Mouse (Mus musculus): ENCODE data around the gene Cacna2d4.
A peak's percentile ranks its signal among the peaks of the same experiment; 100 is the strongest.
"Not testable (repeated sequence)": the region's sequence is repeated elsewhere in the genome, so short reads cannot be mapped to it uniquely, and the experiment has no call there.

Cacna2d4 gene

DNA sequence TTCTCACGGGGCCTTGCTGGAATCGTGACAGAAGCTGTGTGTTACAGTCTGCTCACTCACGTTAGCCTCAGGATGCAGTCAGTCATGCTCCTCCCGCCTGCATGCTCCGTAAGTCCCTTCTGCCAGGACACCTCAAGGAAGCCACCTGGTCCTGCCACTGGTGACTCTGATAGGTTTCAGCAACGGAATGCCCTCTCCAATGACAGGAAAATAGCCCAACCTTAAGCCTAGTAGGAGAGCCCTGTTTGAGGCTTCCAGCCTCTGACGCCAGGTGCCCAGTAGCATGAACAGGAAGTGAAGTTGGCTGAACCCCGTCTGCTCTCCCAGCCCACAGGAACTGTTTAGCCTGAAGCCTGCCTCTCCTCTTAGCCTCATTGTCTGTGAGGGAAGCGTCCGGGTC is 109.9 kb downstream of the Cacna2d4 start:
- no peak for DNase-seq (ENCODE audit: low spot score)

DNA sequence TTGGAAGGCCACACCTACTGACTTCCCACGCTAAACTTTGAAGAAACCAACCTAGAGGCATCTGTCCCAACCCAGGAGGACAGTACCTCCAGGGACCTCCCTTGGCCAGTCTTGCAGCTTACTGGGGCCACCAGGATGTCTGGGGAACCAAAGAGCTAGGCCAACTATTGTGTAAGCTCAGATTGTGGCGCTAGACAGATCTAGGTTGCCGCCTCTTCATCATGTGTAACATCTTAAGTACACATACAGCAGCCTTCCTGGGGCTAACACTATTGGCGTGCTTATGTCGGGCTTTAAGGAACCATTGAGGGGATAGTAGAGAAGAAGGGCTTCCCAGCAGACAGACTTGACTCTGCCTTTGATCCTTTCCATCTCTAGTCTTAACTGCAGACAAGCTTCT is 111.5 kb downstream of the Cacna2d4 start:
- DNase-seq (ENCODE audit: low spot score): no peak

DNA sequence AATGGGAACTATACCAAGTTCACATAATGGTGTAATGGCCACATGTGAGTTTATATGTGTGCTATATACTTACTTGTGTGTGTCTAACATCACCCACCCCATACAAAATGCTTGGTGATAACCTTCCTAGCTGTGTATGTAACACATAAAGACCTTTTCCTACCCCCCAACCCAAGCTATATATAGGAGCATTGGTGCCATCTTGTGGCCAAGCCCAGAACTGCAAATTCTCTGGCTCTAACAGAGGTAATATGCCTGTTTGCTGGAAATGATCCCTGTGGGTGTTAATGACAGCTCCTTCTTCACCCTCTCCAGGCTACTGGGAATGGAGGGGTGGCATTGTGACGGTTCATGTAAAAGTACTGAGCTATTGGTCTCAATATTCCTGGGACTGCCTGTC is 111.9 kb downstream of the Cacna2d4 start:
- DNase-seq (ENCODE audit: low spot score): peak; percentile 66

DNA sequence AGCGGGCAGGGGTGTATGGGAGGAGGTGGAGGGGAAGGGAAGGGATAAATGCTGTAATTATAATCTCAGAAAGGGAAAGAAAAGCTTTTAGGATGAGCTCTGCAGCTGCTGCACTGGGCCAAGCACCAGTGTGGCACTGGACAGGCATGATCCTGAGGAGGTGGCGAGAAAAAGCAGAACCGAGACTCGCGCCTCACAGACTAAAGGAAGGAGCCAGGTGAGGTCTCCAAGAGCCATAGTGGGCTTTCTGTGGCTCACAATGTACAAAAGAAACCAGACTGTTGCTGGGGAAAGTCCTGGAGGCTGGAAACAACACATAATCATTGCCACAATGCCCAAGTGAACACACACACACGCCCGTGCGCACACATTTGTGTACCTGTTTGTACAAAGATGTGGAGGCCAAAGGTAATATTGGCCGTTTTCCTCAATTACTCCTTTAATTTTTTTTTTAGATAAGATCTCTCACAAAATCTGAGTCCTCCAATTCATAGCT is 114.4 kb downstream of the Cacna2d4 start:
- DNase-seq (ENCODE audit: low spot score): no peak

DNA sequence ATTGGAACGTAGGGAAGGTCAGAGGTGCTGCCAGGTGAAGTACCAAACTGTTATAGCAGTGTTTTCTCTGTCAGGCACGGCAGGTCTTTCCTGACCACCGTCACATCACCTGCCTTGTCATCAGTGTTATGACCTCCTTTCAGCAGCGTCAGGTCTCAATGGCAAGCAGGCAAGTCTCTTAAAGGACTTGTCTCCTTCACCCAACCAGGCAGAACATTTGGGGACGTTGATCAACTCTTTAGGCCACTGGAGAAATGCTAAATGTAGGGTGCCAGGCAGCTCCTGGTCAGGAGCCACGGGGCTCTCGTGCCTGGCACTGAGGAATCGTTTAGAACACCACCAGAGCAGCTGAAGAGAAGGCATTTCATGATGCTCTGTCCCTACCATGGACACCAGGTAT is 115.3 kb downstream of the Cacna2d4 start:
- no peak for DNase-seq (ENCODE audit: low spot score)

DNA sequence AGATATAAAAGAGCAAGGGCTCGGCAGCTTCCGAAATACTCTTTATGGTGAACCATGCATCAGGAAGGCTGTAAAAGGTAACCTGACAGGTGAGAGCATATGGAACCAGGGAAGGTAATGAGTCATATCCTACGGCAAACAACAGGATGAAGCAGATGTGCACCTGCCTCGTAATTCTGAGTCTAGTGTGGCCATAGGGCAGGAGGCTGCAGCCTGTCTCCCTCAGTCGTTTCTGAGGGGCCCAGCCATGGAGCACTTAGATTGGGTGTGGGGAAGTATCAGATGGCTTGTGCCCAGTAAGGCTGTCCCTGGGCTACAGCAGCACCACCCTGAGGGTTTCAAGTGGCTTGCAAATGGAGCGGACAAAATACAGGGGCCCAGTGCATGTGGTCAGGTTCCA is 116.2 kb downstream of the Cacna2d4 start:
- DNase-seq (ENCODE audit: low spot score): no peak

DNA sequence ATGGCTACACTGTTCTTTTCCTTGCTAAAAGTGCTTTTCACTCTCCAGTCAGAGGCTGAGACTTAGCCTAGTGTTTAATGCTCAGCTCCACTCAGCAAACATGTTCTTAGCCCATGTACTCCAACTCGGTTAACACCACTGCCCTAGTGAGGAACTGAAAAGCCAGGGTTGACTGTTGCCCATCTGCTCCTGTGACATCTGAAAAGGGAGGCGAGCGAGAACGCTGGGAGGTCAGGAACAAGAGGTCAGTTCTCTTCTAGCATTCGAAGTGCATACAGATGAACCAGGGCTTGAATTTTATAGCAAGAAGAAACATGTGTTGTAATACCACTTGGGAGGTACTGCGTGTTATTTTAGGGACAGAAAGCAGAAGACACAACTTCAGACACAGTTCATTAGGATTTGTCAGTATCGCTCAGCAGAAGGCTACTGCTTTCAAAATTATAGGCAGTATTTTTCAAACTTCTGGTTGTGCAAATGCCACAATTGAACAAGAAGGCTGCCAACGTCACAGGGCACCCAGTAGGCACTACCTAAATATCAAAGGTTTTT is 121.8 kb downstream of the Cacna2d4 start:
- no peak for DNase-seq (ENCODE audit: low spot score)

DNA sequence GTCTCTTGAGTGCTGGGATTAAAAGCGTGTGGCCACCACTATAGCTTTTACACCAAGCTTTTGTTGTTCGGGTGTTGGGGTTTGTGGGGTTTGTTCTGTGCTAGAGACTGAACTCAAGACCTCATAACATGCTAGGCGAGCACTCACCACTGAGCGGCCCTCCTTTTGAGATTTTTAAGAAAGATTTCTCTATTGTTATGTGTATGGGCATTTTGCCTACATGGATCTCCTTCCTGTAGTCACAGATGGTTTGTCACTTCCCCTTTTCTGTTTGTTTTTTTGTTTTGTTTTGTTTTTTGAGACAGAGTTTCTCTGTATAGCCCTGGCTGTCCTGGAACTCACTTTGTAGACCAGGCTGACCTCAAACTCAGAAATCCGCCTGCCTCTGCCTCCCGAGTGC is 123.9 kb downstream of the Cacna2d4 start:
- DNase-seq (ENCODE audit: low spot score): not testable (repeated sequence)

DNA sequence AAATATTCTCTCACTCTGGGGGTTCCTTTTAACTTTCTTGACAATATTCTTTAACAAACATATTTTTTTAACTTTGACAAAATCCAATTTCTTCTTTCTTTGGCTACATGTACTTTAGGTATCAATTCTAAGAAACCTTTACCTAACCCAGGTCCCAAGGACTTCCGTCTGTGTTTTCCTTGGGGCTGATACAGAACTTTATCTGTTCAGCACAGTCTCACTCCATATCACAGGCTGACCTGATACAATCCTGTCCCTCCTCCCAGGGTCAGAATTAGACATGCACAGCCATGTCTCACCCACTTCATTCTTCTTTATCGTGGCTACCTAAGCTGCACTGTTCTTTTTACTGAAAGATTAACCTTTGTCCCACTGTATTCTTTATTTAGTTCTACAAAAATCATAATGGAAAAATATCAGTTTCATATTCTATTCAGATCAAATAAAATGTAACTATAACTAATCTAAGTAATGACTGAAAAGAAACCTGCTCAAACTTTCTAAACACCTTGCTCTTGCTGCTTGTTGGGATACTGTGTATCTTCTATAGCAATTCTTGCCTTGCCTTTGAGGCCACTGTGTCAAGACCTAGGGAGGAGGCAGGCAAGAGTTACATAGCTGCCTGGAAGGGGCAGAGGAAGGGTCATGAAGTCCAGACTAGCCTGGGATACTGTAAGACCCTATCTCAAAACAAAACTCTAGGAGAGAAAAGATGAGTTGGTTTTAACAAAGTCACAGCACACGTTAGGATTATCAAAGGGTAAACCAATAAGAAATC is 124.8 kb downstream of the Cacna2d4 start:
- no peak for DNase-seq (ENCODE audit: low spot score)

DNA sequence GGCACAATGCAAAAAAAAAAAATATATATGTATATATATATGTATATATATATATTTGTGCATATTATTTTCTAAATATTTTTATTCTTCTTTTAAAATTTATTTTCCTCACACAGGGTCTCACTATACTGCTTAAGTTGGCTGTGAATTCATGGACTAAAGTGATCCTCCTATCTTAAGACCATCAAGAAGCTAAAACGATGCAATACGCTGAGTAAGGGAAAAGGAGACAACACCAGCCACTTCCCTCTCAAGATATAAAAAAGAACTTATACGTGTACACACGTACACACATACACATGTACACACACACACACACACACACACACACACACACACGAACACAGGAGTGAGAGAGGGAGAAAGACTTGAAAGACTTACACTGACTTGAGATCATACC is 127.3 kb downstream of the Cacna2d4 start:
- DNase-seq (ENCODE audit: low spot score): no peak

DNA sequence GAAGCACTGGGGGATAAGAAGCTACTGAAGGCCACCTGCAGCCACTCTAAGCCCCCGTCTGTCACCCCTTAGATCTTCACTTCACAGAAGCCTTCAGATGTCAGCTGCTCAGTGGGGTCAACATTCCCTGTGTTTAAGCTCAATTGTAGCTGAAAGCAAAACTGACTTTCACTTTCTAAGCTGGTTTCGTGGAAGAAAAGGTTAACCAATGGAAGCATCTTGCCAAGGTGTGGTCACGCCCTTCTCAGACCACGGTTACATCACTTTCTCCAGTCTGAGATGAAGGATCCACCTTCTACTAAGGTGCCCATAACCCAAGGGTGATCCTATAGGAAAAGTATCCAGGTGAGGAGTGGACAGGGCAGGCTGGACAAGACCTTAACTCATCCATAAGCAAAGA is 130.5 kb downstream of the Cacna2d4 start:
- not testable (repeated sequence) for DNase-seq (ENCODE audit: low spot score)

DNA sequence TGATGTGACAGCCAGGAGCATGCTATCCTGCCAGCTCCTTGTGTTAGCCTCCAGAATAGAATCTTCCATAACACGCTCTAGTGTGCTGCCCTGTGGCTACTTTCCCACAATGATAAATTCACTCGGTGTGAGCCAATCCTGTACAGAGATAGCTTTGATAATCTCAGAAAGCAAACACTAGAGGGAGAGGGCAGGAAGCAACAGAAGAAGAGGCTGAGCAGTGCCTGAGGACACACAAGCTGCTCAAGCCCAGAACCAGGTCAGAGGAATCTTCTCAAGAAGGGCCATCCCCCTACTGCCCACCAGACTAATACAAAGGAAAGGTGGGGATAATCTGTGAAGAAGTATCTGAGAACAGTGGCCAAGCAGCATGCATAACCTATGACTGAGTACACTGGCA is 131.1 kb downstream of the Cacna2d4 start:
- no peak for DNase-seq (ENCODE audit: low spot score)

DNA sequence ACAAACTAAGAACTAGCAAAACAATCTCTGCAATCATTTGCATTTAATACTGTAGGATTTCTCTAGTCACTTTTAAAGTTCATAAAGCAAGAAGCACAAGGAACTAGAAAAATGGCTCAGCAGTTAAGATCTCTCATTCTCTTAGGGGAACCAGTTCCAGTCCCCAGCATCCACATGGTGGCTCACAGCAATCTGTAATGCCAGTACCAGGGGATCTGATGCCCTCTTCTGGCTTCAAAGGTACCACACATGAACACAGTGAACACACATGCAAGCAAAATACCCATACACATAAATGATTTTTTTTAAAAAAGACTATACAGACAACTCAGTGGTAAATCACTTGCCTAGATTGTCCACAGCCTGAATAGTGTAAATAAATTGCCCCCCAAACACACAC is 135.3 kb downstream of the Cacna2d4 start:
- no peak for DNase-seq (ENCODE audit: low spot score)

DNA sequence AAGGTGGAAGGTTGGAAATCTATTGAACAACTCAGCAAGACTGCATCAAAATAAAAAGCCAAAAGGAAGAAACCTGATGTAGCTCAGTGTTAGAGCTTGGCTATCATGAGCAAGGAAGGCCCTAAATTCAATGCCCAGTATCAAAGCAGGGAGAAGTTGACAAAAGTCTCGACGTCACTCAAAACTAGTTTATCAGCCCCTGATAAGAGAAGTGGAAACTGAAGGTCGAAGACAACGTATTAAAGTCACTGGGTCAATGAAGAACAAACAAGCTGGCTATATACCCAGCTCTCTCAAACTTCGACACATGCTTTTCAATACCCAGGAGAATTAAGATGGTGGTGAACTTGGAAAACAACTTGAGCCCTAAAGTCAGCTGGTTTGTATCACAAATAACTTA is 135.9 kb downstream of the Cacna2d4 start:
- no peak for DNase-seq (ENCODE audit: low spot score)

DNA sequence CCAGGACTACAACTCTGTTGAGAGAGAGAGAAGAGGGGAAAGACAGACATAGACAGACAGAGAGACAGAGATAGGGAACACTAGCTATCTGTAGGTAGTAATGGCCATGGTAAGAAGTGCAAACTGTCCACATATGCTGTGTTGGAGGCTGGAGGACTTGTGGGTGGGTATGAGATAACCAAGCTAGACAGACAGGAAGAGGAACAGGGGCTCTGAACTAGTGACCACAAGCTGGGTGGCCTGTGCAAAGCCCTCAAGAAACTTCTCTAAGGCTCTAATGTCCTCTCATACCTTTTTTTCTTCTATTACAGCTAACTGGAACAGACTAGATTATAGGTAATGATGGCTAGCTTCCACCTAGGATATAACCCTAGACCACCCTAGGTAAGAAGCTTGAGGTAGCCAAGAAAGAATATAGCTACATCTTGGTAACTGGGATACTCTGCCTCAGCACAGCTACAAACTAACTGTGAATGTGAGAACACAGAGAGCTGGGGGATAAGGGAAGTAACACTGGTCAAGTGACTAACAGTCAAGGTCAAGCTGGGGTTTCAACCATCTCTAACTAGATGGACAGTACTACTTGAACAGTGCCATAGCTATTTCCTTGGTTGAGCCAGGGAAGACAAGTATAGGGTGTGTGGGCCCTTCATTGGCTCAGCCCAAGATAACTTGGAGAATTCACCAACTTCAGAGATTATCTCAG is 136.8 kb downstream of the Cacna2d4 start:
- DNase-seq (ENCODE audit: low spot score): no peak

DNA sequence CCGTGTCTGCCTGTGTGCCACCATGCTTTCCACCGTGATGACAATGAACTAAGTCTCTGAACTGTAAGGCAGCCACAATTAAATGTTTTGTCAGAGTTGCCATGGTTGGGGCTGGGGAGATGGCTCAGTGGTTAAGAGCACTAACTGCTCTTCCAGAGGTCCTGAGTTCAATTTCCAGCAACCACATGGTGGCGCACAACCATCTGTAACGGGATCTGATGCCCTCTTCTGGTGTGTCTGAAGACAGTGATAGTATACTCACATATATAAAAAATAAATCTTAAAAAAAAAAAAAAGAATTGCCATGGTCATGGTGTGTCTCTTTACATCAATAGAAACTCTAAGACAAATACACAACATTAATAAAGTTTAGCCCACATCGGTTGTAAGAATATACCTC is 138.7 kb downstream of the Cacna2d4 start:
- no peak for DNase-seq (ENCODE audit: low spot score)

DNA sequence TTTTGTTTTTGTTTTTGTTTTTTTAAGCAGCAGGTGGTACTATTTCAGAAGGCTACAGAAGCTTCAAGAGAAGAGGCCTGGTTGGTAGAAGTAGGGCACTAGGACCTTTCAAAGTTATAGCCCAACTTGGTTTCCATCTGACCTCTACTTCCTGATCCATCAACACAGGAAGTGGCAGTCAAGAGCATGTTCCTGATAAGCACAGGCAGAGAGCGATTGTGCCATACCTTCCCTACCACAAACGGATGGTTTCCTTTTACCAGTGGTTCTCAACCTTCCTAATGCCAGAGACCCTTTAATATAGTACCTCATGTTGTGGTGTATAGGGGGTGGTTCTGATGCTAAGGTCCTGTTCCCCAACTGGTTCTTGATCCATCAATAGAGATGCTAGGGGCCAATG is 141.3 kb downstream of the Cacna2d4 start:
- DNase-seq (ENCODE audit: low spot score): no peak

DNA sequence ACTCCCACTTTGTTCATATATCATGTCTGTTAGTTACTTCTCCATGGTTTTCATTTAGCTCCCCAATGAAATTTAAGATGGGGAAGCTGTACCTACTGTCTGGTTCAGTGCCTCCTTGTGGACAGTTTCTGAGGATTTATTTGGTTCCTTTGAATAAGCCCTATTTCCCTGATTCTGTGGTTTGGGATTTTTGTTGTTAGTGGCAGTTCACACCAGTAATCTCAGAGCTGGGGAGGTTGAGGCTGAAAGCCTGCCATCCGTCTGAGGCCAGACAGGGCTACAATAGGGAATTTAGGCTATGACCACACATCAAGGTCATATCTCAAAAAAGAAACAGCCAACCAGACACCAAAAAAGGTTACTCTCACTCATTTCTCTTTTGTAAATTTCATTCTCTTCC is 142.3 kb downstream of the Cacna2d4 start:
- no peak for DNase-seq (ENCODE audit: low spot score)

DNA sequence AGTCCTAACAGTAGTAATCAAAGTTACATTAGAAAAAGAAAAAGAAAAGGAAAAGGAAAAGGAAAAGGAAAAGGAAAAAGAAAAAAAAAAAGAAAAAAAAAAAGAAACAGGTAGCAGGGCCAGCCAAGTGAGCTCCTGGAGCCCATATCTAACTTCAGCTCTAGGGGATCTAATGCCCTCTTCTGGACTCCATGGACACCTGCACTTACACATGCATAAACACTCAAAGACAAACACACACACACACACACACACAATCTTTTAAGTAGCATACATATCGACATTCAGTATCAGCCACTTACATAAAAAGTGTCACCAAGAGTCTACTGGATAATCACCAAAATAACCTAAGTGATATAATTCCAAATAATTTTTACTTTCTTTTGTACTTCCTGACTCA is 149.3 kb downstream of the Cacna2d4 start:
- no peak for DNase-seq (ENCODE audit: low spot score)

DNA sequence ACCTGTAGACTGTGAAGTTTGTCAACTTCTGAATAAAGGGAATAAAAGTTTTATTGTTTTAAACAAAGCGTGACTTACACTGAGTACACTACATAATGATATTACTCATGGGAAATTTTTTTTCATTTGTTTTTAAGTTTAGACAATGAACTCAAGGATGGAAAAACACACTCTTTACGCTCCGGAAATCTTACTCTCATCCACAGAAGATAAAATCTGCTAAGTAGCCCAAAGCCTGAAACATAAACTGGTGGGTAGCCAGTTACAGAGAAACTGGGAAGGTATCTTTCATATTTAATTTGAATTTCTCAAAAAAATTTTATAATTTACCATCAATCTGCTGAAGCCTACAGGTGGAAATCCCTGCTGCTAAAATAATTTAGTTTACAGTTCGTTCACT is 150.1 kb downstream of the Cacna2d4 start:
- DNase-seq (ENCODE audit: low spot score): no peak

DNA sequence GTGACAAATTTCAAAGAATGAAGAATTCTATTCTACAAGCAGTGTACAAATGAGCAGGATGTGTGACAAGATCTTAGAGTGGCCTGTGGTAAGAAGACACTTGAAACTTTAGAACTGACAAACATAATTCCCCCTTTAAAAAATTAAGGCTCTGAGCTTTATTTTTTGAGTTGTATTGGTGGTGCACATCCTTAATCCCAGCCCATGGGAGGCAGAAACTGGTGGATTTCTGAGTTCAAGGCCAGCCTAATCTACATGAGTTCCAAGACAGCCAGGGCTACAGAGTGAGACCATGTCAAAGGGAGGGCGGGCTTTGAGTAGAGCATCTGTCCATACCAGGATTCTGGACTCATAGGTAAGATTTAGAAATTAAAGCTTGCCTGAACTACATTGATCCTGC is 150.5 kb downstream of the Cacna2d4 start:
- no peak for DNase-seq (ENCODE audit: low spot score)

DNA sequence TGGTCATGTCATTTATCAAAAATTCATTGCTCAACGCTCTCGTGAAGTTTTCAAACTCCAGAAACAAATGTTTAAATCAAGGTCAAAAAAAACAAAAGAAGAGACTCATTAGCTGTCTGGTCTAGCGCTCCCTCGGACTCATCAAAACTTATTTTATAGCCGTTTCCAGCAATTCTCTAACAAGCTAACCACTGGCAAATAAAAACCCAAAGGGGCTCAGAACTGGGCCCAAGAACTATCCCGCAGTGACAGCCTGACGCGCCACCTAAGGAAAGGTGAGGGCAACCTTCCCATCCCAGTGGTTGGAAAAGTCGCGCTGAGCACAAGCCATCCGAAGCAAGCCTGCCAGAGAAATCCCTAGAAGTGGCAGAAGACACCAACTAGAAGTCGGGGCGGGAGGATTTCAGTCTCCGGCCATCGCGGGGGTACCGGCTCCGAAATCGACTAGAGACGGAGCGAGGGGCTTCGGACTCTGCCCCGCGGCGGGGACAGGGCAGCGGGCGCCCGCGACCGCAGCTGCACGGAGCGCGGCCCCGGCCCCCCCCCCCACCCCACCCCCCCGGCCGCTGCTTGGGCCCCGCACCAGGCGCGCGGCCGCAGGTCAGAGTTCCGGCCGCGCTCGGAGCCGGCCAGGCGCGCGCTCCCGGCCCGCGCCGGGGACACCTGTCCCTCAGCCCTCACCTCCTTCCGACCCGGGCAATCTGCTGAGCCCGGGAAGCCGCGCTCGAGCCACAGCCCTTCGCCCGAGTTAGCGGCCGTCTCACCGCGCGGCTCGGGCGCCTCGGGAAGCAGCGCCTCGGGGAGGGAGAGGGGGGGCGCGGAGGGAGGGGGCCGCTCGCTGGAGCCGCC is 151.7 kb downstream of the Cacna2d4 start:
- DNase-seq (ENCODE audit: low spot score): peak; percentile 40
